Mouse (Mus musculus): ENCODE results near the gene Relb. TPM values are rescaled to one million over a fixed set of nuclear protein-coding genes. Genes with fewer than 3 reads are reported as not detected.

Relb gene
- polyA plus RNA-seq (2015; fragmentation: Nextera tagmentation; extraction: Ambion mirVana), result 19.2 TPM in 2 replicates

DNA sequence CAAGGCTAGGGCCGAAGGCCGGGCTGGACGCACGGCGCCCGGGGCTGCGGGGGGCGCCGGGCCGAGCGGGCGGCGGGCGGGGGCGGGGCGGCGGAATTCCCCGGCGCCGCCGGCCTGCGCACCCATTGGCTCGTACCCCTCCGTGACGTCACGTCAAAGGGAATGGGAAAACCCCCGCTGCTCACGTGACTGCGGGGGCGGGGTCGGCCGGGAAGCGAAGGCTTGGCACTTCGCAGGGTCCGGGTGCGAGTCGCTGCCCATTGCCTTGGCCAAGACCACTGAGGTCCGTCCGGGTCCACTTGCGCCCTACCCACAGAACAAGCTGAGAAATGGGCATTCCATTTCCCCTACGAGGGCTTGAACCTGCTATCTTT is at the start of gene Relb:
Relb (minus strand) TSS at position 78 of the 374 bp plus-strand sequence.

DNA sequence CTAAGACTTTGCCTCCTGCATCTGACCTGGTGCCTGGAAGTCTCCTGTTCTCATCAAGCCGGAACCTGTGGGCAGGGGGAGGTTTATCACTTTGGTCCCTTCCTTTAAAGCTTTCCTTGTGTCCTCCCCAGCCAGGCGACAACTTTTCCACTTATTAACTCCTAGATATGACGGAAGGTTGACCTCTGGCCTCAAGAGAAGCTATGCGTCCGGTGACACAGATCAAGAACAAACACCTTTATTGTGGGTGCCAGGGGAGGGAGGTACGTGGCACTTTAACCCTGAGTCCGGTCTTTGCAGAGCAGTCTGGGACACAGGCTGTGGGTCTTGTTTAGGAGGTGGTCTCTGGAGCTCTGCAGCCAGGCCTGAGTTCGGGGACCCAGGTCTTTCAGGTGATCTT is 48.6 kb upstream of the Relb start, which contains the start of gene Apoc2:
Apoc2 (minus strand) TSS at position 70 of the 400 bp plus-strand sequence.

DNA sequence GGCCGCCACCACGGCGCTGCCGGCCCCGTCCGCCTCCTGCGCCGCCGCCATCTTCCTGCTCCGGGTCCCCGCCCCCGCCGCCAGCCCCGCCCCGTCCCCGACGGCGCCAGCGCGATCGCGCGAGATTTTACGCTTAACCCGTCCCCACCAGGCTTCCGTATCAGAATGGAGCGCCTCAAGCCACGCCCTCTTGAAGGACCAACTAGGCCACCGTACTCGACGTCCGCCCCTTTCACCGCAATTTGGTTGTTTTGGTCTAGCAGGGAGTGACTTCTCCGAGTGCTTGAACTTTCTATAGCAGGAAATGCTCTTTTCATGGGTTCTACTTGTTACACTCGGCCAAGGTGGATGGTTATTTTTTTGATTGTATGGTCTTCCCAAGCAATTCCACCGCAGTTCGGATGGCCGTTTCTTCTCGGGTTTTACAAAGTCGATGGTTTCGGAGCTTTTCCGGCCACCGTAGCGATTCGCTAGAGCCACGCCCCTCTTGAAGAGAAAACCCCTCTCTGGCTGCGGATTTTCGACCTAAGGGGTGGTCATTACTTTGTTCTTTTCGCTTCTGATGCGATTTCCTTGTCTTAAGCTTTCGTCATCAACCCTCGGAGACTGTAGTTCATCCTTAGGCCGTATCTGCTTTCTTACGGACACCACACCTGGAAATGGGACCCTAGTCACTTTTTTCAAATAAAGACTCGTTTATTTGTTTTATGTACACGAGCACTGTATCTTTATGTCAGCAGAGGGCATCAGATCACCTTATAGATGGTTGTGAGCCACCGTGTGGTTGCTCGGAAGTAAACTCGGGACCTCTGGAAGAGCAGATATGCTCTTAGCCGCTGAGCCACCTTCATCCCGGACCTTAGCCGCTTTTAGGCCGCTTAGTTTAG is 36.0 kb upstream of the Relb start, which contains the start of gene Clptm1:
Clptm1 (minus strand) TSS at position 79 of the 887 bp plus-strand sequence.

DNA sequence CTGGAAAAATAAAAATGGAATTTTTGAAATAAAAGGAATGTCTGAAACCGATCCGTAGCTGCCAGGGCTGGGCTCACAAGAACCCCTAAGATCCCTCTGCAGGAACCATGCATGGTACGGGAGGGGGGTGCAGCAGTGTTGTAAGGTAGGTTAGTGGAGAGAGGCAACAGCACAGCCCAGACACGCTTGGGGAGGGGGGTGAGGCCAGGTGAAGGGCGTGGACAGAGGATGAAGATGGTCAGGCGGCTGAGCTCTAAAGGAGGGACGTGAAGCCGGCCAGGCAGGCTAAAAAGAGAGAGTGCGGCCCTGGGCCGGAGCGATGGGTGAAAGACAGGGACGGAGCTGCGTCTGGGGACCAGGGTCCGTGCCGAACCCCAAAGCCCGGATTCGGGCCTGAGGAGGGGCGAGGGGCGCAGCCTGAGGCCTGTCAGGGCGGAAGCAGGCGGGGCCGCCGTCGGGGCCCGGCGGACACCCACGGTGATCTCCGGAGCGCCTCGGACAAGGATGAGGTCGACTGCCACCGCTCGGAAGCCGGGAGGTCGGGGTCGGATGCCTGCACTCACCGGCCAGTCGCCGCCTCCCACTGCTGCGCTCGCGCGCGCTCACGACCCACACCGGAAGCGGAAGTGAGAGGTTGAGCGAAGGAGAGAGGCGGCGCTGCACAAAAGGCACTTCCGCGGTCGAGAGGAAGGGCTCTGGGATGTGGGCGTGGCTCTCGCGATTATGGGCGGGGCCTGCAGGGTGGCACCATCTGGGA is 25.2 kb downstream of the Relb start, which contains the start of gene Clasrp:
Clasrp (minus strand) TSS at position 638 of the 757 bp plus-strand sequence.

DNA sequence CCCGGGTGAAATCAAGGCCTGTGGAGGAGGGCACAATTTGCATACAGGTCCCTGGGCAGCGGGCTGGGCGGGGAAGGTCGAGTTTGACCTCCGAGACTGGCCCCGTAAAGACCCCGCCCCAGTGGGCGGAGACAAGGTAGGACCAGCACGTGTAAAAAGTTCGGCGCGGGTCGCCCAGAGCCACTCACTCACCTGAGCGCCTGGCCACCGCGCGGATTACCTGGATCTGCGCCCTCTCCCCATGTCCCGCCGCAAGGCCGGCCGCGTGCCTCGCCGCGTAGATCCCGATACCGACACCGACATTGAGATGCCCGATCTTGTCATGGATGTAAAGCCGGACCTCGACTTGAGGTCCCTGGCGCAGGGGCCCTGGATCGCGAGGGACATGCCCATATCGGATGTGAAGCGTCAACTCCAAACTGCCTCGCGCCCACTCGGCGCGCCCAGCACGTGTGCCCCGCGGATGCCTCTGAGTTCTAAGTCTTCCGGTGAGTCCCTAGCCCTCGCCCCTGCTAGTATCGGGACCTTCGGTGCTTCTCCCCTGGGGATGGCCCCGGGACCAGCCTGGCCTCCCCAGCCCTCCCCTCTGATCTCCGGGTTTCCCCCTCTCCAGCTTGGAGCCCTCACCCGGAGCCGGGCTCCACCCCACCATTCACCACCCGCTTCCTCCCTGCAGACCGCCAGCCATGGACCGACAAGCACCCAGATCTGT is 51.9 kb downstream of the Relb start, which contains the start of the genes Zfp296 and Gemin7:
Zfp296 (plus strand) TSS at position 147 of the 712 bp plus-strand sequence.
Gemin7 (minus strand) TSS at position 455 of the 712 bp plus-strand sequence.

DNA sequence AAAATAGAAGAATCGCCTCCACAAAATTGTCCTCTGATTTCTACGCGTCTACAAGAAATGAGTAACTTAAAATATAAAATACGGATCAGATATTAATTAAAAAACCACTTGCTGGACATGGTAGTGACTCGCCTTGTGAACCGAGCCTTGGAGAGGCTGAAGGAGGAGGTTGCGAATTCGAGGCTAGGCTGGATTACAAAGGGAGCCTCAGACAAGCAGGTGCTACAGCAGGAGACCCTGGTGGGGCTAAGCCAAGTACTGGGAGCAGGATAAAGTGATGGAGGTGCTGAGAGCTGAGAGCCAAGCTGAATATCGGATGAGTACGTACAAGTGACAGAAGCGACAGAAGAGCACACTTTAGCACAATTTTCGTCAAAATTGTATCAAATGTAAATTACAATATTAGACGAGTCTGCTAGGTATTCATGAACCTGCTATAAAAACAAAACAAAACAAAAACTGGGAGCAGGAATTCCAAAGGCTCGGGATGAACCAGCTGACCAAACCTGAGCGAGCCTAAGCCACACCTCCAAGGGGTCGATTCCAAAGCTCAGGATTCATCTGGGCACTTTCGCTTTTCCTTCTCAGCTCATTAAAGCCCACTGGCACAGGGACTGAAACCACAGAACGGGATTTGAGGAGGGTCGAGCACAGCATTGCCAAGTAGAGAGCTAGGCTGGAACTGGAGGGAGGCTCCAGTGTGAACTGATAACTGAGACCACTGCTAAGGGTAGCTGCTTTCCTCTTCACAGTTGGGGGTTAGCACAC is 66.4 kb downstream of the Relb start, which contains the start of gene Ppp1r37:
Ppp1r37 (minus strand) TSS at position 434 of the 768 bp plus-strand sequence.

Other genes starting within 250 kb of the Relb start
- 5.6 and 5.9 TPM in 2 replicates for gene Ercc2, start 247.4 kb downstream of the Relb start, polyA plus RNA-seq (2015; fragmentation: Nextera tagmentation; extraction: Ambion mirVana)
- gene Klc3, start 225.3 kb downstream of the Relb start, polyA plus RNA-seq (2015; fragmentation: Nextera tagmentation; extraction: Ambion mirVana), result 4.7 and 5.9 TPM in 2 replicates
- 875 and 934 TPM in 2 replicates for gene Ckm, start 224.7 kb downstream of the Relb start, polyA plus RNA-seq (2015; fragmentation: Nextera tagmentation; extraction: Ambion mirVana)
- 3.7 and 4.3 TPM in 2 replicates for gene Mark4, start 170.6 kb downstream of the Relb start, polyA plus RNA-seq (2015; fragmentation: Nextera tagmentation; extraction: Ambion mirVana)
- gene Exoc3l2, start 166.1 kb downstream of the Relb start, polyA plus RNA-seq (2015; fragmentation: Nextera tagmentation; extraction: Ambion mirVana), result 0.29 and 0.47 TPM in 2 replicates
- gene Bloc1s3, start 121.1 kb downstream of the Relb start, polyA plus RNA-seq (2015; fragmentation: Nextera tagmentation; extraction: Ambion mirVana), result 1.5 and 2.0 TPM in 2 replicates
- gene Trappc6a, start 121.0 kb downstream of the Relb start, polyA plus RNA-seq (2015; fragmentation: Nextera tagmentation; extraction: Ambion mirVana), result 82.5 and 88.1 TPM in 2 replicates
- 0.27 and 0.49 TPM in 2 replicates for gene Nkpd1, start 111.6 kb downstream of the Relb start, polyA plus RNA-seq (2015; fragmentation: Nextera tagmentation; extraction: Ambion mirVana)
- gene Ppp1r37, start 66.4 kb downstream of the Relb start, polyA plus RNA-seq (2015; fragmentation: Nextera tagmentation; extraction: Ambion mirVana), result 16.1 and 16.9 TPM in 2 replicates
- 1.2 and 1.4 TPM in 2 replicates for gene Zfp296, start 52.2 kb downstream of the Relb start, polyA plus RNA-seq (2015; fragmentation: Nextera tagmentation; extraction: Ambion mirVana)
- 152 and 153 TPM in 2 replicates for gene Gemin7, start 51.8 kb downstream of the Relb start, polyA plus RNA-seq (2015; fragmentation: Nextera tagmentation; extraction: Ambion mirVana)
- gene Clasrp, start 25.0 kb downstream of the Relb start, polyA plus RNA-seq (2015; fragmentation: Nextera tagmentation; extraction: Ambion mirVana), result 21.5 and 24.3 TPM in 2 replicates
- 49.8 and 51.7 TPM in 2 replicates for gene Clptm1, start 35.6 kb upstream of the Relb start, polyA plus RNA-seq (2015; fragmentation: Nextera tagmentation; extraction: Ambion mirVana)
- gene Apoc2, start 48.5 kb upstream of the Relb start, polyA plus RNA-seq (2015; fragmentation: Nextera tagmentation; extraction: Ambion mirVana), result 4.0 and 26.9 TPM in 2 replicates
- not detected in 2 replicates for gene Gm44805, start 52.0 kb upstream of the Relb start, polyA plus RNA-seq (2015; fragmentation: Nextera tagmentation; extraction: Ambion mirVana)
- 2.9 and 3.0 TPM in 2 replicates for gene Apoc4, start 52.0 kb upstream of the Relb start, polyA plus RNA-seq (2015; fragmentation: Nextera tagmentation; extraction: Ambion mirVana)
- 54.6 and 118 TPM in 2 replicates for gene Apoc1, start 63.2 kb upstream of the Relb start, polyA plus RNA-seq (2015; fragmentation: Nextera tagmentation; extraction: Ambion mirVana)
- gene Apoe, start 69.8 kb upstream of the Relb start, polyA plus RNA-seq (2015; fragmentation: Nextera tagmentation; extraction: Ambion mirVana), result 475 and 2,164 TPM in 2 replicates
- gene Tomm40, start 86.0 kb upstream of the Relb start, polyA plus RNA-seq (2015; fragmentation: Nextera tagmentation; extraction: Ambion mirVana), result 77.1 and 79.8 TPM in 2 replicates
- 55.1 and 55.3 TPM in 2 replicates for gene Nectin2, start 121.0 kb upstream of the Relb start, polyA plus RNA-seq (2015; fragmentation: Nextera tagmentation; extraction: Ambion mirVana)
- gene Bcam, start 141.6 kb upstream of the Relb start, polyA plus RNA-seq (2015; fragmentation: Nextera tagmentation; extraction: Ambion mirVana), result 135 and 139 TPM in 2 replicates
- gene Cblc, start 167.4 kb upstream of the Relb start, polyA plus RNA-seq (2015; fragmentation: Nextera tagmentation; extraction: Ambion mirVana), result 16.4 and 17.5 TPM in 2 replicates
- 8.0 and 8.4 TPM in 2 replicates for gene Bcl3, start 193.3 kb upstream of the Relb start, polyA plus RNA-seq (2015; fragmentation: Nextera tagmentation; extraction: Ambion mirVana)
- gene Gm19345, start 222.6 kb upstream of the Relb start, polyA plus RNA-seq (2015; fragmentation: Nextera tagmentation; extraction: Ambion mirVana), result not detected in 2 replicates
- not detected in 2 replicates for gene Ceacam16, start 231.9 kb upstream of the Relb start, polyA plus RNA-seq (2015; fragmentation: Nextera tagmentation; extraction: Ambion mirVana)

Data from urinary bladder, postnatal 0 days (tissue).